Mouse (Mus musculus) neural tube, embryonic 11.5 days (tissue): ENCODE results near the gene Ccdc7a. TPM values are rescaled to one million over a fixed set of nuclear protein-coding genes. Genes with fewer than 3 reads are reported as not detected.

Experiments used
- ATAC-seq: fragments of 200-750 bp; cut with Nextera tagmentation; 2 replicates; pipeline ENCODE4 v1.8.0; 2017; ENCODE audit warnings: moderate number of reproducible peaks, mild to moderate bottlenecking, moderate TSS enrichment, moderate library complexity; ENCODE audit not compliant: insufficient read depth, low FRiP score, low TSS enrichment
- DNase-seq: peaks from one replicate; pipeline ENCODE4 v3.0.0-alpha.2; 2015; ENCODE audit warnings: low spot score
- H3K27ac ChIP-seq: fragments of 300-500 bp; sonication (generic); 2 replicates; pipeline ENCODE4 v1.5.1; 2014; ENCODE audit warnings: low read depth, mild to moderate bottlenecking, low read length
- H3K27me3 ChIP-seq: fragments of 300-500 bp; sonication (generic); 2 replicates; pipeline ENCODE4 v1.6.1; 2014; ENCODE audit warnings: mild to moderate bottlenecking, low read length, mixed read lengths; ENCODE audit not compliant: control insufficient read depth, insufficient read depth
- H3K36me3 ChIP-seq: fragments of 300-500 bp; sonication (generic); 2 replicates; pipeline ENCODE4 v1.6.1; 2014; ENCODE audit warnings: mild to moderate bottlenecking, low read length, moderate library complexity, mixed read lengths; ENCODE audit not compliant: control insufficient read depth, insufficient read depth
- H3K4me1 ChIP-seq: fragments of 300-500 bp; sonication (generic); 2 replicates; pipeline ENCODE4 v1.6.1; 2014; ENCODE audit warnings: low read length, mixed read lengths; ENCODE audit not compliant: control insufficient read depth, insufficient read depth
- H3K4me2 ChIP-seq: fragments of 300-500 bp; sonication (generic); 2 replicates; pipeline ENCODE4 v1.6.1; 2014; ENCODE audit warnings: low read depth, mild to moderate bottlenecking, moderate library complexity
- H3K4me3 ChIP-seq: fragments of 300-500 bp; sonication (generic); 2 replicates; pipeline ENCODE4 v1.5.1; 2014; ENCODE audit warnings: low read depth, low read length
- H3K9ac ChIP-seq: fragments of 300-500 bp; sonication (generic); 2 replicates; pipeline ENCODE4 v1.6.1; 2014; ENCODE audit warnings: mild to moderate bottlenecking, low read length
- H3K9me3 ChIP-seq: fragments of 300-500 bp; sonication (generic); 2 replicates; pipeline ENCODE4 v1.6.1; 2016; ENCODE audit warnings: low read length; ENCODE audit not compliant: control insufficient read depth
- WGBS: fragments of 180-500 bp; shearing (Covaris S2); extraction: QIAGEN DNeasy Blood & Tissue Kit; methylation state at CpG from one replicate; pipeline ENCODE4 v1.1.7; 2014; 5-methylcytosine and 5-hydroxymethylcytosine counted together
- polyA plus RNA-seq: library from polyadenylated mRNA; unstranded; fragments of >200 nt; fragmentation: Nextera tagmentation; extraction: Ambion mirVana; gene quantifications from 2 replicates; pipeline ENCODE4 v1.2.1, GENCODE M21; 2014

Ccdc7a gene
- polyA plus RNA-seq, 1 experiment from 2014 or later, result not detected

- WGBS, result 74% methylated on average over 1 of the region's 1 CpGs
- Histone ChIP-seq H3K9me3 (no peaks in the 10 kb centered on the region), H3K4me3 (no peak within 1 kb of the TSS), H3K27me3 (no peaks in the 10 kb centered on the region), H3K4me1 (no peaks in the 10 kb centered on the region), H3K4me2 (no peak within 1 kb of the TSS), H3K36me3 (no peaks in the 10 kb centered on the region), H3K27ac (no peak within 1 kb of the TSS), H3K9ac (no peak within 1 kb of the TSS)
- ATAC-seq (no peak), DNase-seq (no peak)
These were observed 266.7 kb downstream of the Ccdc7a start, which contains the start of gene Gm3952 for GRCm38 (mm10) chr8:128798594-128798993. Gene Gm3952 (minus strand): TSS chr8:128798694.

GRCm38 (mm10) chr8:128735692-128736091 is 329.6 kb downstream of the Ccdc7a start:
- Histone ChIP-seq H3K9ac (no peak overlapping the region), H3K9me3 (no peaks in the 10 kb centered on the region), H3K36me3 (peaks cover 6% of the 10 kb centered on the region; the same call in 1 of the 2 replicates), H3K4me2 (no peak overlapping the region), H3K27me3 (no peaks in the 10 kb centered on the region), H3K4me3 (no peak overlapping the region), H3K4me1 (no peaks in the 10 kb centered on the region), H3K27ac (no peak overlapping the region)
- 94% methylated on average over 3 of the region's 3 CpGs for WGBS
- ATAC-seq, result no peak
- no peak for DNase-seq

GRCm38 (mm10) chr8:128734118-128734517 is 331.2 kb downstream of the Ccdc7a start:
- H3K9ac ChIP-seq, result no peak overlapping the region
- ATAC-seq (no peak), DNase-seq (no peak)
- no peak overlapping the region for H3K4me3 ChIP-seq
- H3K4me2 ChIP-seq, result no peak overlapping the region
- H3K27me3 ChIP-seq, result no peaks in the 10 kb centered on the region
- H3K9me3 ChIP-seq, result no peaks in the 10 kb centered on the region
- H3K27ac ChIP-seq, result no peak overlapping the region
- no peaks in the 10 kb centered on the region for H3K4me1 ChIP-seq
- peaks cover 6% of the 10 kb centered on the region; the same call in 1 of the 2 replicates for H3K36me3 ChIP-seq
- WGBS, result 96% methylated on average over 3 of the region's 3 CpGs

- WGBS, result 47% methylated on average over 2 of the region's 2 CpGs
- Histone ChIP-seq H3K9me3 (no peaks in the 10 kb centered on the region), H3K9ac (no peak overlapping the region), H3K4me2 (no peak overlapping the region), H3K36me3 (peaks cover 6% of the 10 kb centered on the region; the same call in 1 of the 2 replicates), H3K4me1 (no peaks in the 10 kb centered on the region), H3K4me3 (no peak overlapping the region), H3K27me3 (no peaks in the 10 kb centered on the region), H3K27ac (no peak overlapping the region)
- ATAC-seq (peak; percentile 78), DNase-seq (peak; percentile 45)
These were observed 333.1 kb downstream of the Ccdc7a start for GRCm38 (mm10) chr8:128732254-128732653.

GRCm38 (mm10) chr8:128727213-128727612 is 338.1 kb downstream of the Ccdc7a start:
- Histone ChIP-seq H3K4me1 (no peaks in the 10 kb centered on the region), H3K9ac (no peak overlapping the region), H3K36me3 (0 out of 2 replicates have a peak, but pooled peaks cover 4% of the 10 kb centered on the region), H3K9me3 (no peaks in the 10 kb centered on the region), H3K27me3 (no peaks in the 10 kb centered on the region), H3K4me3 (no peak overlapping the region), H3K27ac (no peak overlapping the region), H3K4me2 (no peak overlapping the region)
- 0 out of 2 replicates have a peak, but pooled peaks have one; percentile 12 for ATAC-seq
- 69% methylated on average over 1 of the region's 1 CpGs for WGBS
- no peak for DNase-seq

- Histone ChIP-seq H3K4me1 (no peaks in the 10 kb centered on the region), H3K9ac (no peak overlapping the region), H3K27me3 (no peaks in the 10 kb centered on the region), H3K9me3 (no peaks in the 10 kb centered on the region), H3K4me2 (no peak overlapping the region), H3K4me3 (no peak overlapping the region), H3K36me3 (0 out of 2 replicates have a peak, but pooled peaks cover 2% of the 10 kb centered on the region), H3K27ac (no peak overlapping the region)
- DNase-seq (peak; percentile 18), ATAC-seq (peak; percentile 52; the same call in 1 of the 2 replicates)
- WGBS, result 79% methylated on average over 1 of the region's 1 CpGs
These were observed 340.5 kb downstream of the Ccdc7a start for GRCm38 (mm10) chr8:128724819-128725218.

GRCm38 (mm10) chr8:128716184-128716583 is 349.1 kb downstream of the Ccdc7a start:
- H3K4me1 ChIP-seq, result no peaks in the 10 kb centered on the region
- DNase-seq (no peak), ATAC-seq (no peak)
- H3K27me3 ChIP-seq, result no peaks in the 10 kb centered on the region
- no peak overlapping the region for H3K9ac ChIP-seq
- H3K4me2 ChIP-seq, result no peak overlapping the region
- peaks cover 9% of the 10 kb centered on the region for H3K36me3 ChIP-seq
- H3K9me3 ChIP-seq, result no peaks in the 10 kb centered on the region
- no peak overlapping the region for H3K4me3 ChIP-seq
- no peak overlapping the region for H3K27ac ChIP-seq

GRCm38 (mm10) chr8:128709261-128709660 is 356.1 kb downstream of the Ccdc7a start:
- Histone ChIP-seq H3K27me3 (no peaks in the 10 kb centered on the region), H3K4me2 (no peak overlapping the region), H3K9me3 (no peaks in the 10 kb centered on the region), H3K4me3 (no peak overlapping the region), H3K4me1 (no peaks in the 10 kb centered on the region), H3K36me3 (peaks cover 11% of the 10 kb centered on the region), H3K9ac (no peak overlapping the region), H3K27ac (no peak overlapping the region)
- DNase-seq (peak; percentile 71), ATAC-seq (no peak)
- 41% methylated on average over 3 of the region's 3 CpGs for WGBS

- H3K27ac ChIP-seq, result no peak overlapping the region
- no peak for ATAC-seq
These were observed 360.5 kb downstream of the Ccdc7a start for GRCm38 (mm10) chr8:128704836-128705235.

More at GRCm38 (mm10) chr8:128704836-128705235, 360.5 kb downstream of the Ccdc7a start:
- Histone ChIP-seq H3K4me1 (no peaks in the 10 kb centered on the region), H3K4me3 (no peak overlapping the region), H3K9ac (no peak overlapping the region), H3K4me2 (no peak overlapping the region), H3K27me3 (no peaks in the 10 kb centered on the region), H3K36me3 (no peaks in the 10 kb centered on the region), H3K9me3 (no peaks in the 10 kb centered on the region)
- DNase-seq, result no peak
- WGBS, result 91% methylated on average over 2 of the region's 2 CpGs
